Mouse (Mus musculus) E14TG2a.4 (cell line): ENCODE results near the gene Fn1.

ENCODE experiments used
- CTCF ChIP-seq: conservative IDR thresholded peaks from 2 replicates; pipeline ENCODE4 v1.5.1; 2014; ENCODE audit warnings: low read length
- NANOG ChIP-seq: IDR thresholded peaks from 2 replicates; pipeline ENCODE4 v1.6.1; 2014; ENCODE audit warnings: borderline replicate concordance, low read length, mixed read lengths
- POU5F1 ChIP-seq: IDR thresholded peaks from 2 replicates; pipeline ENCODE4 v1.6.1; 2014; ENCODE audit warnings: low read length, borderline replicate concordance

GRCm38 (mm10) chr1:71586658-71587057 is 66.3 kb downstream of the Fn1 start:
- TF ChIP-seq CTCF (no peak), NANOG (no peak), POU5F1 (no peak)
